Mouse (Mus musculus) lung, postnatal 0 days (tissue): ENCODE results near the gene Trim7. TPM values are rescaled to one million over a fixed set of nuclear protein-coding genes. Genes with fewer than 3 reads are reported as not detected.

Experiments
- ATAC-seq: fragments of 200-750 bp; cut with Nextera tagmentation; 2 replicates; pipeline ENCODE4 v1.8.0; 2017; ENCODE audit warnings: moderate library complexity
- DNase-seq: peaks from one replicate; pipeline ENCODE4 v3.0.0-alpha.2; 2016; ENCODE audit warnings: low spot score
- H3K27ac ChIP-seq: fragments of 300-500 bp; sonication (generic); 2 replicates; pipeline ENCODE4 v1.5.1; 2014; ENCODE audit warnings: antibody characterized with exemption, mild to moderate bottlenecking, low read length, mixed read lengths
- H3K27me3 ChIP-seq: fragments of 300-500 bp; sonication (generic); replicated peaks from 2 replicates; pipeline ENCODE4 v1.6.1; 2014; ENCODE audit warnings: low read length, mixed read lengths; ENCODE audit not compliant: insufficient read depth
- H3K36me3 ChIP-seq: fragments of 300-500 bp; sonication (generic); 2 replicates; pipeline ENCODE4 v1.6.1; 2014; ENCODE audit warnings: low read length, mixed read lengths; ENCODE audit not compliant: insufficient read depth
- H3K4me1 ChIP-seq: fragments of 300-500 bp; sonication (generic); 2 replicates; pipeline ENCODE4 v1.6.1; 2014; ENCODE audit warnings: antibody characterized with exemption, low read depth, low read length, mixed read lengths; ENCODE audit not compliant: insufficient read depth
- H3K4me2 ChIP-seq: fragments of 300-500 bp; sonication (generic); replicated peaks from 2 replicates; pipeline ENCODE4 v1.6.1; 2014; ENCODE audit warnings: low read depth, mild to moderate bottlenecking, low read length, moderate library complexity, mixed read lengths
- H3K4me3 ChIP-seq: fragments of 300-500 bp; sonication (generic); 2 replicates; pipeline ENCODE4 v1.5.1; 2014; ENCODE audit warnings: low read depth, low read length
- H3K9ac ChIP-seq: fragments of 300-500 bp; sonication (generic); replicated peaks from 2 replicates; pipeline ENCODE4 v1.6.1; 2014; ENCODE audit warnings: low read depth, mild to moderate bottlenecking
- H3K9me3 ChIP-seq: fragments of 300-500 bp; sonication (generic); 2 replicates; pipeline ENCODE4 v1.6.1; 2016; ENCODE audit warnings: low read length, mixed read lengths
- CTCF ChIP-seq: IDR thresholded peaks from 2 replicates; pipeline ENCODE4 v1.5.1; 2016; ENCODE audit warnings: antibody characterized with exemption, mild to moderate bottlenecking
- EP300 ChIP-seq: IDR thresholded peaks from 2 replicates; pipeline ENCODE4 v1.6.1; 2016; ENCODE audit warnings: antibody characterized with exemption, mild to moderate bottlenecking, control low read depth
- WGBS: fragments of 180-500 bp; shearing (Covaris S2); extraction: QIAGEN DNeasy Blood & Tissue Kit; methylation state at CpG from one replicate; pipeline ENCODE4 v1.1.7; 2014; 5-methylcytosine and 5-hydroxymethylcytosine counted together
- polyA plus RNA-seq: library from polyadenylated mRNA; unstranded; fragments of >200 nt; fragmentation: Nextera tagmentation; extraction: Ambion mirVana; gene quantifications from 2 replicates; pipeline ENCODE4 v1.2.1, GENCODE M21; 2015

Trim7 gene
- polyA plus RNA-seq, 1 experiment from 2014 or later, result 1.2 TPM

DNA sequence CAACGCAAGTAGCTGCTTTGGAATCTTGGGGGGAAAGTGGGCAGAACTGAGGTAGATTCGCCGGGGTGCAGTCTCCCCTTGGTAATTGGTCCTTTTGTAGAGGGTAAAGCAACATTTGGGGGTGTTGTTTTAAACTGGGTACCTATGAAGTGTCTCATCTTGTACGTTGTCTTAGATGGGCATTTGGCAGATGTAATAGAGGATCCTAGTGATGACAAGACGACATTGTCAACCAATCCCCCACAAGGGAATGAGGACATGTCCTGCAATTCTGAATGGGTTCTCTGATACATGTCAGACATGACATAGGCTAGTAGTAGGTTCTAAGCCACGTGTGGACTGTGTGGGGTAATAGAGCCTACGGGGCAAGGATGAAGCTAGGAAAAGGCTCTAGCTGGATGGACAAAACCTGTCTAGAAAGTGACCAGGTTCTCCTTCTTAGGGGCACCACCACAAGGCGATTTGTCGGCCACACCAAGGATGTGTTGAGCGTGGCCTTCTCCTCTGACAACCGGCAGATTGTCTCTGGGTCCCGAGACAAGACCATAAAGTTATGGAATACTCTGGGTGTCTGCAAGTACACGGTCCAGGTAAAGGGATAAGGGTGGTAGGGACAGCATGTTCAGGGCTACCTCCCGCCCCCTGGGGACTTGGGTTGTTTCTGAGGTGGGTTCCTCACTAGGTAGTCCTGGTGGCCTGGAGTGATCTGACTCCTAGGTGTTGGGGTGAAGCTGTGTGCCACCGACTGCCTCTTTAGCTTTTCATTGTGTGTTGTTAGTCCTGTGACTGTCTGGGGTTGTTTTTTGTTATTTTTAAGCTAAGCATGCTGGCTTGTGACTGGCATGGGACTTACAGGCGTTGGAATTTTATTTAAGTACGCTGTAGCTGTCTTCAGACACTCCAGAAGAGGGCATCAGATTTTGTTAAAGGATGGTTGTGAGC is 23.8 kb upstream of the Trim7 start:
- Histone ChIP-seq H3K4me1 (peaks cover 12% of the 10 kb centered on the region; the same call in 1 of the 2 replicates), H3K4me3 (0 out of 2 replicates have a peak overlapping the region, but pooled peaks have one; percentile 14), H3K27me3 (no peaks in the 10 kb centered on the region), H3K4me2 (peak overlapping the region; percentile 82), H3K27ac (no peak overlapping the region), H3K9ac (peak overlapping the region; percentile 86), H3K36me3 (peaks cover 42% of the 10 kb centered on the region), H3K9me3 (no peaks in the 10 kb centered on the region)
- WGBS, result 57% methylated on average over 17 of the region's 17 CpGs
- no peak for TF ChIP-seq CTCF
- no peak for TF ChIP-seq EP300
- DNase-seq, result no peak
- ATAC-seq, result no peak

- Histone ChIP-seq H3K4me3 (no peak overlapping the region), H3K36me3 (peaks cover 52% of the 10 kb centered on the region), H3K4me2 (no peak overlapping the region), H3K27ac (no peak overlapping the region), H3K9ac (no peak overlapping the region), H3K9me3 (no peaks in the 10 kb centered on the region), H3K4me1 (peaks cover 6% of the 10 kb centered on the region; the same call in 1 of the 2 replicates), H3K27me3 (no peaks in the 10 kb centered on the region)
- no peak for DNase-seq
- WGBS, result 94% methylated on average over 2 of the region's 2 CpGs
- ATAC-seq, result no peak
- TF ChIP-seq CTCF (no peak), EP300 (no peak)
Measured at GRCm38 (mm10) chr11:48803988-48804387, 22.0 kb upstream of the Trim7 start.

DNA sequence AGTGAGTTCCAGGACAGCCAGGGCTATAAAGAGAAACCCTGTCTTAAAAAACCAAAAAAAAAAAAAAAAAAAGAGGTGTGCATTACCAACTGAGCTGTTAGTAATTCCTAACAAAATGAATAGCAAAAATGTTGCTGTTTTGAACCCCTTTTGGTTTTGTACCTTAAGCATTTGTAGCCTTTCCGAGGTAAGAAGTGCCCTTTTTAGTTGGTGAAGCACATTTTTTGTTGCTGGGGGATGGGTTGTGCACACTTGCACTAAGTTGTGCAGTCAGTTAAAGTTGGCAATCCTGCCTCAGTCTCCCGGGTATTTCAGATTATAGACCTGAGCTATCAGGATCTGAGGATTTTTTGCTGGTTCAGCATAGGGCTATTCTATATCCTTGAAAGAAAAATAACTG is 21.0 kb upstream of the Trim7 start:
- Histone ChIP-seq H3K9me3 (no peaks in the 10 kb centered on the region), H3K36me3 (peaks cover 52% of the 10 kb centered on the region), H3K4me1 (peaks cover 6% of the 10 kb centered on the region; the same call in 1 of the 2 replicates), H3K9ac (no peak overlapping the region), H3K4me2 (no peak overlapping the region), H3K27me3 (no peaks in the 10 kb centered on the region), H3K27ac (no peak overlapping the region), H3K4me3 (no peak overlapping the region)
- TF ChIP-seq EP300 (no peak), CTCF (no peak)
- ATAC-seq (no peak), DNase-seq (no peak)
- 74% methylated on average over 2 of the region's 2 CpGs for WGBS

DNA sequence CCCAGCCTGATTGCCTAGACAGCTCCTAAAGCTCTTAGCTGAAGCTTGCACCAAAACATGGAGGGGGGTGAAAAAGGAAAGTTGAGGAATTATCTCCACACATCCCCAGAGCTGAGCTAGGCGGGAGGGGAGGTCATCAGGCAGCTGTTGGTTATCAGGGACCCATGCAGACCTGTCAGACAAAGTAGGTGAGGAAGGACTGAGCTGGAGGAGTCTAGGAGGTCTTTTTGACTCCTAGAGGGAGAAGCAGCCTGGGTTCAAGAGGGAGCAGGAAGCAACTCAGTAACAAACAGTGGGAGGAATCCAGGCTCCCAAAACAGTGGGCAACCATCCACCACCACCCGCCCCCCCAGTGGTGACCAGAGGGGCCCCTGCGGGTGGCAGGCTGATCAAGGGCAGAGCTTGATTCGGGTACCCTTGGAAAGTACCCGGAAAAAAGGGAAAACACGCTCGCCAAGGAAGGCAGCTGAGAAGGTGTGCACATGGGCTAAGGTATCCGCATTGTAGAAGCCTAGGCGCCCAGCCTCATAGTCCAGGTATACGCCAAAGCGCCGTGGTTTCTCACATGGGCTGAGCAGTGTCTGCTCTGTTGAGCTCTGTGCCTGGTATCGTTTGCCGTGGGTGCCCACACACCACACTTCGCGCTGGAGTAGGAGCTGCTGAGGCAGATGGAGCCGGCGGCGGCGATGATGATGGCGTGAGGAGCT is 18.9 kb upstream of the Trim7 start:
- WGBS, result 56% methylated on average over 21 of the region's 21 CpGs
- H3K4me1 ChIP-seq, result no peaks in the 10 kb centered on the region
- no peaks in the 10 kb centered on the region for H3K9me3 ChIP-seq
- H3K27me3 ChIP-seq, result no peaks in the 10 kb centered on the region
- DNase-seq (no peak), ATAC-seq (no peak)
- TF ChIP-seq CTCF (no peak), EP300 (no peak)
- H3K27ac ChIP-seq, result no peak overlapping the region
- peaks cover 54% of the 10 kb centered on the region for H3K36me3 ChIP-seq
- no peak overlapping the region for H3K9ac ChIP-seq
- no peak overlapping the region for H3K4me2 ChIP-seq
- H3K4me3 ChIP-seq, result no peak overlapping the region

DNA sequence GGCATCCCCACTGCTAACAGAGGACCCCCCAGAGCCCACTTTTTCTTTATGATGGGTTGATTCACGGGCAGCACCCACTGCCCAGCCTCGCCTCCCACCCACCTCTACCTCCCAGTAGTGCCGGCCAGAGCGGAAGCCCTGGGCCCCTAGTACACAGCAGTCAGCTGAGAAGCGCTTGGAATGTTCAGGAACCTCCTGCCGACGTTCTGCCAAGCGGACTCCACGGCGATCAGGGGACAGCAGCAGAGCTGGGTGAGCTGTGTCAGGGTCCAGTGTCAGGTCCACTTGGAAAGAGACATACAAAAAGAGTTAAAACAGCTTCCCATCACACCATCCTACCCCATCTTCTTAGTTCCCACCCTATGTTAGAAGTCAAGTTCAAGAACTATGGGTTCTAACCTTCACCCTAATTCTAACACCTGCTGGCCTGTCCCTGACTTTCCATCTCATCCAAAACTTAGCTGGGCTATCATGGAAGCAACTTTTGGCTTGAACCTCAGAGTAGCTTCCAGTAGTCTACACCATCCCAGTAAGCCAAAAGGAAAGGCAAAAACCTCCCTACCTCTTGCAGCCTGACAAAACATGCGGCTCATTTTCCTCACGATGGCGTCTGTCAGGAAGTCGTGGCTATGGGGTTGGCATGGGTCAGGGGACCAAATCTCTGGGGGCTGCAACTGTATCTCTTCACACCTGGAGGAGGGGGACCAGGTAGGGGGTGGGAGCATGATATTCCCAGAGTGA is 18.2 kb upstream of the Trim7 start:
- TF ChIP-seq CTCF (no peak), EP300 (no peak)
- Histone ChIP-seq H3K27ac (no peak overlapping the region), H3K4me1 (no peaks in the 10 kb centered on the region), H3K36me3 (peaks cover 53% of the 10 kb centered on the region), H3K9ac (no peak overlapping the region), H3K27me3 (no peaks in the 10 kb centered on the region), H3K4me3 (no peak overlapping the region), H3K9me3 (no peaks in the 10 kb centered on the region), H3K4me2 (no peak overlapping the region)
- ATAC-seq, result no peak
- WGBS, result 47% methylated on average over 14 of the region's 14 CpGs
- no peak for DNase-seq

- no peaks in the 10 kb centered on the region for H3K27me3 ChIP-seq
- no peak overlapping the region for H3K4me2 ChIP-seq
- H3K9me3 ChIP-seq, result no peaks in the 10 kb centered on the region
- no peak overlapping the region for H3K9ac ChIP-seq
- TF ChIP-seq CTCF, result no peak
- H3K4me3 ChIP-seq, result no peak overlapping the region
- DNase-seq (no peak), ATAC-seq (no peak)
- H3K27ac ChIP-seq, result no peak overlapping the region
- H3K4me1 ChIP-seq, result no peaks in the 10 kb centered on the region
- H3K36me3 ChIP-seq, result peaks cover 48% of the 10 kb centered on the region
Measured at GRCm38 (mm10) chr11:48808304-48808646, 17.7 kb upstream of the Trim7 start.
